ENCODE assay signal across 8 mouse cellular contexts in the genomic region with DNA sequence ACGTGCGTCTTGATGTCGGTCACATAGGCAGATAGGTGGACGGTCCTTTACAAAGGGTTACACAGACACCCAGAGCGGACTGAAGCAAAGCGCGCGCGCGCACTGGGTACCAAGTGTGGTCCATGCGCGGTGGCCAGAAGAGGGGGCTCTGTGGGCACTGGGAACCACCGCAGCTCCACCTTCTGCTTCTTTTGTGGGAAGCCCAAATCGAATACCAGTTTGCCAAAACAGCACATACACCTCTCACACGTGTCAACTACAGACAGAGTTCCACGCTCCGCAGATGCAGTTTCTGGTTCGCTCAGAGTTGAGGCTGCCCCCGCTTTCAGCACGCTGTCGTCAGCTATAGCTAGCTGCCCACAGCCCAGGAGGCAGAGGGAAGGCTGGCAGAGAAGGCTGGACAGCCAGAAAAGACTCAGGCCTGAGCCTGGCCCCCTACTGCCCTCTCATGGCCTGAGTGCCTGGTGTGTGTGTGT. TPM values are rescaled to one million over a fixed set of nuclear protein-coding genes. Genes with fewer than 3 reads are reported as not detected.
A peak's percentile ranks its signal among the peaks of the same experiment; 100 is the strongest.
DNase-seq lines count a peak whose midpoint lies in the region; ATAC-seq and TF ChIP-seq lines count a peak whose summit lies in the region.

No protein-coding gene starts in this region.

- TF ChIP-seq CTCF in ES-Bruce4 (IDR thresholded peaks at IDR 0.05; ENCODE audit: low read depth, low read length): no peak
- TF ChIP-seq CTCF in brain, embryonic 14.5 days (IDR thresholded peaks at IDR 0.05; ENCODE audit: borderline replicate concordance, extremely low read depth, insufficient read depth, insufficient read length): peak; percentile 42; the same call in 1 of the 2 replicates

- under 1% methylated on average over 21 of the region's 21 CpGs for WGBS in kidney, embryonic 14.5 days
- WGBS in liver, embryonic 11.5 days: 2% methylated on average over 21 of the region's 21 CpGs
- under 1% methylated on average over 21 of the region's 21 CpGs for WGBS in neural tube, embryonic 15.5 days

- DNase-seq in brain, embryonic 14.5 days (ENCODE audit: low read depth): peak; percentile 85
- peak; percentile 17 to 35 for DNase-seq in frontal cortex, postnatal 25 days (ENCODE audit: low spot score in 2 of 2)
- no peak for DNase-seq in liver, embryonic 11.5 days (ENCODE audit: low spot score)
- DNase-seq in testis, postnatal 10 days (ENCODE audit: low spot score): no peak
- DNase-seq in spleen, adult 12 weeks (ENCODE audit: low spot score): no peak

- peak; percentile 73 for ATAC-seq in kidney, embryonic 14.5 days (ENCODE audit: low FRiP score, low TSS enrichment)
- peak; percentile 43; the same call in 1 of the 2 replicates for ATAC-seq in liver, embryonic 11.5 days (replicated peaks; ENCODE audit: low FRiP score)
- peak; percentile 90 for ATAC-seq in neural tube, embryonic 15.5 days (ENCODE audit: low FRiP score)

- no peak overlapping the region for H3K27ac ChIP-seq in ES-Bruce4 (ENCODE audit: insufficient read depth, low read length)
- no peak overlapping the region for H3K27ac ChIP-seq in kidney, embryonic 14.5 days (ENCODE audit: low read depth, low read length)
- no peak overlapping the region for H3K27ac ChIP-seq in liver, embryonic 11.5 days (ENCODE audit: low read depth, low read length)
- peak overlapping the region; percentile 37; the same call in 1 of the 2 replicates for H3K27ac ChIP-seq in neural tube, embryonic 15.5 days (replicated peaks)

- no peak for TF ChIP-seq POLR2A in ES-Bruce4 (IDR thresholded peaks at IDR 0.05; ENCODE audit: insufficient read depth, low read length)
- TF ChIP-seq POLR2A in brain, embryonic 14.5 days (IDR thresholded peaks at IDR 0.05; ENCODE audit: borderline replicate concordance, extremely low read depth, insufficient read depth, insufficient read length, poor library complexity, severe bottlenecking): no peak

- H3K4me2 ChIP-seq in kidney, embryonic 14.5 days (replicated peaks; ENCODE audit: low read depth, low read length): peak overlapping the region; percentile 91
- peak overlapping the region; percentile 63 for H3K4me2 ChIP-seq in liver, embryonic 11.5 days
- H3K4me2 ChIP-seq in neural tube, embryonic 15.5 days: peak overlapping the region; percentile 99

- no peak overlapping the region for H3K9ac ChIP-seq in ES-Bruce4 (ENCODE audit: low read depth, poor library complexity, severe bottlenecking)
- H3K9ac ChIP-seq in kidney, embryonic 14.5 days (ENCODE audit: low read depth, low read length): peak overlapping the region; percentile 50; the same call in 1 of the 2 replicates
- no peak overlapping the region for H3K9ac ChIP-seq in liver, embryonic 11.5 days (ENCODE audit: low read depth, low read length)
- peak overlapping the region; percentile 43; the same call in 1 of the 2 replicates for H3K9ac ChIP-seq in neural tube, embryonic 15.5 days (replicated peaks)

- H3K36me3 ChIP-seq in ES-Bruce4 (ENCODE audit: control insufficient read depth, insufficient read depth, low read length, poor library complexity, severe bottlenecking): no peaks in the 10 kb centered on the region
- H3K36me3 ChIP-seq in kidney, embryonic 14.5 days (ENCODE audit: control insufficient read depth, insufficient read depth, low read length): no peaks in the 10 kb centered on the region
- H3K36me3 ChIP-seq in liver, embryonic 11.5 days (ENCODE audit: control insufficient read depth, insufficient read depth, low read length): no peaks in the 10 kb centered on the region
- H3K36me3 ChIP-seq in neural tube, embryonic 15.5 days: no peaks in the 10 kb centered on the region

- H3K9me3 ChIP-seq in ES-Bruce4 (replicated peaks; ENCODE audit: control insufficient read depth, insufficient read depth, low read length, poor library complexity, severe bottlenecking): no peaks in the 10 kb centered on the region
- H3K9me3 ChIP-seq in kidney, embryonic 14.5 days (ENCODE audit: control insufficient read depth, low read length): no peaks in the 10 kb centered on the region
- no peaks in the 10 kb centered on the region for H3K9me3 ChIP-seq in liver, embryonic 11.5 days (ENCODE audit: control insufficient read depth, low read length)
- H3K9me3 ChIP-seq in neural tube, embryonic 15.5 days (replicated peaks): no peaks in the 10 kb centered on the region

- peak overlapping the region; percentile 17; the same call in 1 of the 2 replicates for H3K4me3 ChIP-seq in ES-Bruce4 (ENCODE audit: low read depth, low read length)
- H3K4me3 ChIP-seq in kidney, embryonic 14.5 days (ENCODE audit: low read length): peak overlapping the region; percentile 47
- H3K4me3 ChIP-seq in liver, embryonic 11.5 days (ENCODE audit: low read depth, low read length): peak overlapping the region; percentile 31
- H3K4me3 ChIP-seq in neural tube, embryonic 15.5 days (replicated peaks): peak overlapping the region; percentile 46

- peaks cover 5% of the 10 kb centered on the region; the same call in 1 of the 2 replicates for H3K27me3 ChIP-seq in ES-Bruce4 (ENCODE audit: control insufficient read depth, insufficient read depth, low read length, poor library complexity, severe bottlenecking)
- H3K27me3 ChIP-seq in kidney, embryonic 14.5 days (ENCODE audit: control insufficient read depth, insufficient read depth, low read length): peaks cover 19% of the 10 kb centered on the region
- H3K27me3 ChIP-seq in liver, embryonic 11.5 days (replicated peaks; ENCODE audit: control insufficient read depth, insufficient read depth, low read length): peaks cover 28% of the 10 kb centered on the region
- peaks cover 27% of the 10 kb centered on the region for H3K27me3 ChIP-seq in neural tube, embryonic 15.5 days (replicated peaks)

- TF ChIP-seq EP300 in ES-Bruce4 (IDR thresholded peaks at IDR 0.05; ENCODE audit: insufficient read depth, low read depth, low read length): no peak

- H3K4me1 ChIP-seq in ES-Bruce4 (ENCODE audit: control insufficient read depth, insufficient read depth, low read length): no peaks in the 10 kb centered on the region
- peaks cover 22% of the 10 kb centered on the region; the same call in 1 of the 2 replicates for H3K4me1 ChIP-seq in kidney, embryonic 14.5 days (ENCODE audit: control insufficient read depth, insufficient read depth, low read length)
- H3K4me1 ChIP-seq in liver, embryonic 11.5 days (replicated peaks; ENCODE audit: control insufficient read depth, insufficient read depth, low read length): peaks cover 6% of the 10 kb centered on the region; the same call in 1 of the 2 replicates
- peaks cover 41% of the 10 kb centered on the region for H3K4me1 ChIP-seq in neural tube, embryonic 15.5 days

RNA-seq across cellular contexts. Expression of a gene that starts 2.0 kb away (rescaled TPM):
- polyA plus RNA-seq in ES-Bruce4 (2011; ENCODE audit: insufficient read depth, insufficient read length, low read depth, missing spikeins): 0.31 and 1.0 TPM in 2 replicates
- 1.6 and 2.6 TPM in 2 replicates for polyA plus RNA-seq in brain, embryonic 14.5 days (2012; rRNA removed)
- polyA plus RNA-seq in kidney, embryonic 14.5 days (2014; fragmentation: Nextera tagmentation; extraction: Ambion mirVana): 6.7 and 9.6 TPM in 2 replicates
- polyA plus RNA-seq in liver, embryonic 11.5 days (2014; fragmentation: Nextera tagmentation; extraction: Ambion mirVana): 3.1 TPM in 2 replicates
- 1.9 and 2.9 TPM in 2 replicates for polyA plus RNA-seq in neural tube, embryonic 15.5 days (2015; fragmentation: Nextera tagmentation; extraction: Ambion mirVana)

Comparison
In these comparisons a context has a peak if more than half of its experiments do, and no peak if none do; other contexts are left out.
1. H3K9ac ChIP-seq: peak in kidney, embryonic 14.5 days (single experiment) and neural tube, embryonic 15.5 days (single experiment); none in ES-Bruce4 (single experiment) and liver, embryonic 11.5 days (single experiment).
2. DNase-seq: peak in brain, embryonic 14.5 days (single experiment) and frontal cortex, postnatal 25 days (2 of 2); none in liver, embryonic 11.5 days (single experiment), testis, postnatal 10 days (single experiment) and spleen, adult 12 weeks (single experiment).
3. Peak in every context shown above with its lines, with median percentiles within 50 percentile points of each other: H3K4me3 ChIP-seq, ATAC-seq and H3K4me2 ChIP-seq.